Mouse (Mus musculus): ENCODE data around the gene Lama5.

Lama5 gene

DNA sequence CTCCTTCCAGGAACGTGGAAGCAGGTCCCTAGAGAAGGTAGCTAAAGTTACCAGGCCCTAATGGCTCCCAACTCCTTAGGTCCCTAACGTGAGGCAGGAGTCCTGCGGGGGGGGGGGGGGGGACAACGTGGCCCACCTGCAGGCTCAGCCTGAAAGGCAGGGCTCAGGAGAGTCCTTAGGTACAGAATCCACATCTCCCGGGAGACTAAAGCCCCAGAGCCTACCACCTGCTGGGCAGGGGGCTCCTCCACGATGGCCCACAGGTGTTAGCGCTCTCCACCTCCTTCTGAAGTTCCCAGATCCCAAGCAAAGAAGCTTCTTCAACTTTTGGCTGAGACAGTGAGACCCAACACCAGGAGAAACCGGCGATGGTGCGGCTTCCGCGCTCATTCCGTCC lies 1.0 kb downstream of the Lama5 start:
- DNase-seq (ENCODE audit: low spot score in 2 of 2) = no peak

DNA sequence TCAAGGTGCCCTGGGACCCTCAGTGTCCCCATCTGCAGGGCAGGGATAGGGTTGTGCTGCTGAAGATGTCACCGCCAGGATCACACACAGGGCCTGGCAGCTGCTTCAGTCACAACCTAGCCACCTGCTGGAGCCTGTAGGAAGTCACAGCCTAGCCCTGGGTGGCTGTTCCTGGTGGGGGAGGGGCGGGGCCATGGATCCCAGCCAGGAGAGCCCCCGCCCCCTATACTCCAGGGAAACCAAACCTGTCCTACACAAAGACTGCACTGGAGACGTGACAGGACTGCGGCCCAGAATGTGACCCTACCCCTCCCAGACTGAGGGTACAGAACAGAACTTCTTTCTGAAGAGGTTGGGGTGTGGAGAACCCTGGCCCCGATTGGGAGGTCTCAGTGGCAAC lies 3.4 kb downstream of the Lama5 start:
- DNase-seq (ENCODE audit: low spot score in 2 of 2) = no peak

DNA sequence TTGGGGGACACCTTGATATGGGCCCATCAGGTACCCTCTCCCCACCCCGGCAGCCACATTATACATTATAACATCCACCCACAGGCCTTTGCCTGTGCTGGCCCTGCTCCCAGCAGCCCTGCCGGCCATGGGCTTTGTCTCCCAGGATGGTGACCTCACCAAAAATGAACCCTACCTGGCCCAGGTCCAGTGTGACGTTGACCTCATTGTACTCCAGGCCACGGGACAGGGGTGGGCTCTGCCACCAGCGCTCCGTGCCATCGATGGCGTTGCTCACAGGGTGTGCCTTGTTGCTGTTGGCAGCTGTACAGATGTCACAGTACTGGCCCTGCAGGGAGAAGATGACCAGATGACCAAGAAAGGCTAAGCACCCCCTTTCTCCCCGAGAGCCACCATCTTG lies 4.6 kb downstream of the Lama5 start:
- no peak for DNase-seq (ENCODE audit: low spot score in 2 of 2)

DNA sequence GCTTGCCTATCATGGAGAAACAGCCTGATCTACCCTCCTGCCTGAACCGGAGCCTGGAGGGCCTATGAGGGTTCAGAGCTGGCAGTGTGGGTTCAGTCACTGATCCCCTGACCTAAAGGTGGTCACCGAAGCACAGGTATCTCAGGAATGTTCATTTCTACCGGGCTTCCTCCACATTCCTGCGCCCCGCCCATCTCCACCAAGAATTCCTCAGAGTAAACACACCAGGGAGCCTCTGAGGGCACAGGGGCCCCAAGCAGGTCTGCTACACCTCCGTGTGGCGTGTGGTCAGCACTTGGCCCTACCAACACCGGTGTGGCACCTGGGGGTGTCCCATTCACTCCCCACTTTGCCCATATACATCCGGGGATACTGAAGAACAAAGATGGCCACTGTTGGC lies 5.5 kb downstream of the Lama5 start:
- DNase-seq (ENCODE audit: low spot score in 2 of 2) = no peak

DNA sequence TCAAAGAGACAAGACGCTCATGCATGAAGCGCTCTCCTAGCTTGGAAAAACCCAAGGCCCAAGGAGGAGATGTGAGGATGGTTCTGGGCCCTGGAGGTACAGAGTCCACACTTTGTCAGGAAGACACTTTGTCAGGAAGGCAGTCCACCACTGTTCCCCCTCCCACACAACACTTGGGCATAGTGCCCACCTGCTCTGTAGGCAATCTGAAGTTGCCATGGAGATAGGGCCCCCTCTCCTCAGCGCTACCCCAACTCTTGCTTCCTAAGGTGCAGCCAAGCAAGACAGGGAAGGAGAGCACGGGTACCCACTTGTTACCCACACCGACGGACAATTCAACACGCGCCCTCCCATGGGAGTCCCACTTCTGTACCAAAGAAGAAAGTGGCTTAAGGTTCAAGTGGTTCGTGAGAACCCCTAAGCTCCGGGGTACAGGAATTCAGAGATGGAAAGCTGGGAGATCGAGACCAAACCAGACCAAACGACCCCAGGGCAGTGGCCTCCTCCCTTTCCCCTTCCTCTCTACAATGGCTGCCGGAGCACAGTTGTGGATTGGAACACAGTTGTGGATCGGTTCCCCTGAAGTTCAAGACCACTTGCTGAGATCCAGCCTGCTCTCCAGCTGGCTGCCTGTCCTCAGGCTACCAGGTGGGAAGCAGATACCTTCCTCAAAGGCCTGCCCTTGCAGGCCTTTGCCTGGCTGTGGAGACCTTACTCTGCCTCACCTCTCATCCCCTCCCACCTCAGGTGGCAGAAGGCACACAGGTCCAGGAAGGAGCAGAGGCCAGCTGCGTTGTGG lies 6.3 kb downstream of the Lama5 start:
- no peak for DNase-seq (ENCODE audit: low spot score in 2 of 2)

DNA sequence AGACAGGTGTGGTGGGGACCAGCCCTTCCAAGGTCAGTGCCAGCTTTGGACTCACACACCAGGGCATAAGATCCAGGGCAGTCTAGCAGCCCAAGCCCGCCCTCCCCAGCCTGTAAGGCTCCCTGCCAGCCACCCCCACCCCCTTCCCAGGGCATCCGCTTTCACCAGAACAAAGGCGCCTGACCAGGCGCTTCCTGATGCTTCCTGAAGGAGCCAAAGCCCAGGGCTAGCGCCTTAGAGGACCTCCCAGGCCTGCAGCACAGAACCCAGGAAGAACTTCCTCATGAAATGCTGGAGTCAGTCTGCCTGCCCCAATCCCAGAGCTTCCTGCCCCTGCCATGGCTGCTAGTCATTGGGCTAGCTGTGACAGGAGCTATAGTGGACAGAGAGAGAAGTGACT lies 7.0 kb downstream of the Lama5 start:
- no peak for DNase-seq (ENCODE audit: low spot score in 2 of 2)

DNA sequence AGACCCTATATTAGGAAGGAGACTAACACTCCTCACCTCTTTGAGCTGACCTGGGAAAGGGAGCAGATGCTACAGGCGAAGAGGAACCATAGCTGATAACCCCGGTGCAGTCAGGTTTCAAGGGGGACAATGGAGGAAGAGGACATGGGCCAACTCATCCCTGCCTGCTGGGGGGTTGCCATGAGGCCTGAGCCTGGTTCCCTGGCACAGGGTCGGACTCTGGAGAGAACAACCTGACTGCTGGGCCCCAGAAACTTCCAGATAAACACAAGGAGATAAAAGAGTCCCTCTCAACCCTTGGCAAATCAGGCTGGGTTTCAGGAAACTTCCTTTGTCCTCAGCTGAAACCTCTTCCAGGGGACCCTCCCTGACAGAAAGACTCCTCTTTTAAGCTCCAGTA lies 7.4 kb downstream of the Lama5 start:
- no peak for DNase-seq (ENCODE audit: low spot score in 2 of 2)

DNA sequence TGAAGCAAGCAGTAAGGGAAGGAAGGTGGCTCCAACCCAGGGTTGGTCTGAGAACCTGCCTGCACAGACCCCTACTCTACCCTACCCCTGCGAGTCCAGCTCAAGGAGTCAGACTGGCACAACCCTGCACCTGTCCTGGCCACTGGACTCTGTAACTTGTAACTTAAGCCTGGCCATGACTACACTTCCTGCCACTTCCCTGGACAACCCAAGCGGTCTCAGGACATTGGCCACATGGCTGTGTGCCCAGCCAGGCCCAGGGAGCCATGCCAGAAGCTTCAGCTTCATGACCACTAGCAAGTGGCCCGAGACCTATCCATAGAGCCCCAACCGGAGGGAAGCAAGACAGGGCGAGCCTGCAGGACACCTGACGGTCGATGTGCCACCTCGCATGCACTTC lies 8.1 kb downstream of the Lama5 start:
- peak in 1 of 2 experiments; percentile 49 for DNase-seq (ENCODE audit: low spot score in 2 of 2)

DNA sequence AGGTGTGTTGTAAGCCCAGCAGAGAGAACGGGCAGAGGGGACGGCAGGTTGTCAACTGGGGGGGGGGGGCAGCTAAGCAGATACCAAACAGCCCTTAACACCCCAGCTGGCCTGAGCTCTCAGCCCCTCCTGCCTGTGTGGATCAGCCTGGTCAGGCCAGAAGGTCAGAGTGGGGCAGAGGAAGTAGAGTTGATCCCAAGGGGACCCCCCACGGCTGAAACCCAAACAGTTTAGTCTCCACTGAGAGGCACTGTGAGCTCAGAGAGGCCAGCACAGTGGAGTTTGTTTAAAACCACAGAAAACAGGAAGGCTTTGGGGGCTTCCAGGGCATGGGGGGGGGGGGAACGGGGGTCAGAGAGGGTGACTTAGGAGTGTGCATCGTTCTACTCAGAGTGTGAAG lies 8.7 kb downstream of the Lama5 start:
- no peak for DNase-seq (ENCODE audit: low spot score in 2 of 2)

DNA sequence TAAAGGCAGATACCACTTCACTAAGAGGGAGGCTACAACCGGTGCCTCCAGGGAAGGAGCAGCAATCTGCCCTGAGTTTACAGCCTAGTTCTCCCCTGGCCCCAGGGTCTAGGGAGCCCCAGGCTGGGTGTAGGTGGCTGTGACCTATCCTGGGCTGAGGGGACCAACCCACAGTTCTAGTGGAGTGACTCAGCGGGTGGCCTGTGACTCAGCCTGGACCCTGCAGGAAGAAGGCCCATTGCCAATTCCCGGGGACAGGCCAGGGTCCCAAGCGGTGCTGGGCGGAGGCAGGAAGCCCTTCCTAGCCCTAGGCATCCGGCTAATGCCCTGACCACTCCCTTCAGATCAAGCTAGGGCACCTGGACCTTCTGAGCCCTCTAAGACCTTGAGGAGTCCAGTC lies 9.7 kb downstream of the Lama5 start:
- no peak for DNase-seq (ENCODE audit: low spot score in 2 of 2)

DNA sequence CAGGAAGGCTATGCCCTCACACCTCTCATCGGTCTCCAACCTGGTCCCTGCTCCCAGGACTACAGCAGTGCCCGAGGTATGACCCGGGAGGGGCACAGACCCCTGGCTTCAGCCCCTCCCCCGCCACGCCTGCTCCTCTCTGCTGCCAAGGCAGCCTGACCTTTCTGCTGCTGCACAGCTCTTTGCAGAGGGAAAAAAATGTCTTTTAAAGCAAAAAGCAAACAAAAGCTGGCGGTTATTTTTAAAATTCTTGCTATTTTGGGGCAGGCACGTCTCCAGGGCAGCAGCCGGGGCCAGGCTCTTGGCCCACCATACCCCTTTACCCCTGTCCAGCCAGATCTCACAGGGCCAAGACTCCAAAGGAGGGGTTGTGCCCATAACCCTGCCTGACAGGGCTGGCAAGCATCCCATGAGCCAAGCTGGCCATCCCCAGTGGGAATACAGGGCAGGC lies 10.6 kb downstream of the Lama5 start:
- DNase-seq (ENCODE audit: low spot score in 2 of 2) = no peak

DNA sequence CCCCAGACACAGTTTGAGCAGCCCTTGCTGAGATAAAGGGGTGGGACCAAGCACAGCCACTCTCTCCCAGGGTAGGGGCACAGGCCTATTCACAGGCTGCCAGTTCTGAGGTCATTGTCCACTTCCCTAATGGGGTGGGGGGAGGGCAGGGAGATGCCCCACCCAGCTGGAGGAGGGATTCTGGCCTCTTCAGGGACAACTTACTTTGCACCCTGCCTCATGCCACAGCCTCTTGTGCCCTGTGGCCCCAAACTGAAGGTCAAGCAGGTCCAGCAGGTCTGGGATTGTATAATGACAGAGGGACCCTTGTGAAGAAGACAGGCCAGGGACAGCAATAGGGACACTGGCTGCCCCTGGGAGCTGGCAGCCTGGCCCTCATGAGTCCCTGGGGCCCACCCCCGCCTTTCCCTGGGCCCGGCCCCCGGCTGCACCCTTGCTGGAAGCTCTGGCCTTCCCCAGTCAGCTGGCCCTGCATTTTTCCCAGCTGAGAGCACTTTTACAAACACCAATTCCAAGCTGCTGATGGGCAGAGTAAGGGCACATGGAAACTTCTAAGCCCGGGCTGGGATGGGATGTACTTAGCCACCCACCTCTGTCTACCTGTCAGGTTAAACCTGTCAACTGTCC lies 11.2 kb downstream of the Lama5 start:
- DNase-seq (ENCODE audit: low spot score in 2 of 2) = no peak

DNA sequence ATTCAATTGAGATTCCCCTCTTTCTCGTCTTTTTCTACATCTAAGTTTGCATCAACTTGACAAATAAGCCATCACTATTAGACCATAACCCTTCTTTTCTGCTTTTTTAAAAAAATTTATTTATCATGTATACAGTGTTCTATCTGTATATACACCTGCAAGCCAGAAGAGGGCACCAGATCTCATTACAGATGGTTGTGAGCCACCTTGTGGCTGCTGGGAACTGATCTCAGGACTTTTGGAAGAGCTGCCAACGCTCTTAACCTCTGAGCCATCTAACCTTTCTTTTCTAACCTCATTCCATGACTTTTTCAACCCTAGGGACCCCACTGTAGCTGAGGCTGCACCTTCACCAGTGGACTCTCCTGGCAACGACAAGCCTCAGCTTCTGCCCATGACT lies 13.4 kb downstream of the Lama5 start:
- no peak for DNase-seq (ENCODE audit: low spot score in 2 of 2)

DNA sequence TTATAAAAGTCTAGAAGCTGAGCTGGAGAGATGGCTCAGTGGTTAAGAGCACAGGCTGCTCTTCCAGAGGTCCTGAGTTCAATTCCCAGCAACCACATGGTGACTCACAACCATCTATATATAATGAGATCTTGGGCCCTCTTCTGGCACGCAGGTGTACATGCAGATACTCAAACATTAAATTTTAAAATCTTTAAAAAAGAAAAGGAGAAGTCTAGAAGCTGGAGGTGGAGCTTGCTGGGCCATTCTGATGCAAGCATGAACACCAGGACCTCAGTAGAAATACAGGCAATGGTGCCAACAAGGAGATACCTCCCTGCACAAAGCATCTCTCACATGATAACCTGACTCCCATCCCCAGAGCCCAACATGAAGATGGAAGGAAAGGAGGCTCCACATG lies 16.7 kb downstream of the Lama5 start:
- DNase-seq (ENCODE audit: low spot score in 2 of 2) = no peak

DNA sequence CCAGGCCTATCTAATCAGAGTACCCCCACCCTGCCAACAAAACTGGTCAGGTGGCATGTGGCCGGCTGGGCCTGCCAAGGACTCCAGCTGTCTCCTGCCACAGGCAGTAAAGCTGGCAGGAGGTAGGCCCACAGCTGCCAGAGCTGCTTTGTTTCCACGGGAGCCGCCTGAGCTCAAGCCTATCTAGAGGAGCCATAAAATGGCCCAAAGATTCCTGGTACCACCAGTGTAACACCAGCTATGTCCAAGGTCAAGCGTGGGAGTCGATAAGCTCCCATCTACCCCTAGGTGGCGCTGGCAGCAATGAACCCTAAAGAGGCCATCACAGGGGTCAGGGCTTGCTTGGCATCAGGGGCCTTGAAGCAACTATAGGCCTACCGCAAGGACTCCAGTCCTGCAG lies 17.8 kb downstream of the Lama5 start:
- DNase-seq (ENCODE audit: low spot score in 2 of 2) = peak in 1 of 2 experiments; percentile 74

DNA sequence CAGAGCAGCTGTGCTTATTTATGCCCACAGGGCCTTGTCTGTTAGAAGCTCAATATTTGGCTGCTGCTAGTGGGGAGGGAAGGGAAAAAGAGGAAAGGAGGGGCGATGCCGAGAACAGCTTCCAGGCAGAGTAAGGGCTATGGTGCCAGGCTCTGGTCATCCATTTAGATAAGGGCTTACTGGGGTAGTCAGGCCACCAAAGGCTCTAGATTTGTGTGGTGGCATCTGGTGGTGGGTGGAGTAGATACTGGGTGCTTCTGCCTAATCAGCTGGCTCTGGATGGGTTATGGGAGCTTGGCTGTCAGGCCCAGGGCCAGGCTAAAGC lies 19.7 kb downstream of the Lama5 start:
- DNase-seq (ENCODE audit: low spot score in 2 of 2) = no peak

DNA sequence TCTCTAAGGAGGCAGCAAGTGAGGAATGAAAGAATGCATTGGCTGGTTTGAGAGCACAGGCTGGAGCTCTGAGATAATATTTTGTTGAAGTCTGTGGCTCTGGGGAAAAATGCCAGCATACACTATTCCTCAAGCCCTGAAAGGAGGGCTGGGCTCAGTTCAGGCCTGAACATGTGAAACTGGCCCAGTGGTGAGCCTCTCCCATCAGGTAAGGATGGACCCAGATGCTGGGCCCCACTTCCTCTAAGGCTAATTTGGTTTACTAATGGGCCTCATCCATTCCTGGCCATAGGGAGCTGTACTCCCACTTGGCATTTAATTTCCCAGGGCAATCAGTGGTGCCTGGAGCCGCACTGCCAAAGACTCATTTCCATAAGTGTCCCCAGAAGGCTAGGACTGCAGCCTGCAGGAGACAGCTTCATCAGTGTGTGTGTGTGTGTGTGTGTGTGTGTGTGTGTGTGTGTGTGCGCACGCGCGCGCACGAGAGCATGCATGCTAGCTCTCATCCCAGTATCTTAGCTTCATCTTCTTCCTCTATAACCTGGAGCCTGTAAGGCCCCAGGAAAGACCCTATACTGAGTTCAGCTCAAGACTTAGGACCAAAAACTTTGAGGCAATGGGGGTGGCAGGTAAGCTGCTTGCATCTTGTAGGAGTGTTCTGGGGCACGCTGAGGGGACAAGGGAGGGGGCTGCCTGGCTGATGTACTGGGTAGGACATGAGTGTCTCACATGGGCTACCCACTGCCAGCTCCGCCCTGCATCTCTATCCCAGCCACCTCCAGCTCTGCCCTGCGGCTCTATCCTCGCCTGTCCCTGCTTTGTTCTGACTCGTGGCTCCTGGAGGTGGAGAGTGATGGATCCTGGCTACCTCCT lies 20.3 kb downstream of the Lama5 start:
- no peak for DNase-seq (ENCODE audit: low spot score in 2 of 2)

DNA sequence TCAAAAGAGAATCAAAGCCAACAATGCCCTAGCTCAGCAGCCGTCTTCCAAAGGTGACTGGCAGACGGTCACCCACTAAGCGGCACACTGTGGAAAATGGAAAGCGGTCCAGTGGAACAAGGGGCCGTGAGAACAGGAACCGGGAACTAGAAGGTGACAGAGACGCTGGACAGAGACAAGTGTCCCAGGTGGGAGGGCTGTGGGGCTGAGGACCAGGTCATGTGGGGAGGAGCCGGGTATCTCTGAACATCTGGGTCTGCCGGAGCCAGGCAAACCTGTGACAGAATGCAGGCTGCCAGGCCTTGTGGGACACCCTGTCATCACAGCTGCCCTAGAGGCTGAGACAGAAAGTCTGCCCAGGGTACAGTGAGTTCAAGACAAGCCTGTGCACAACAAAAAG lies 21.2 kb downstream of the Lama5 start:
- DNase-seq (ENCODE audit: low spot score in 2 of 2) = no peak

DNA sequence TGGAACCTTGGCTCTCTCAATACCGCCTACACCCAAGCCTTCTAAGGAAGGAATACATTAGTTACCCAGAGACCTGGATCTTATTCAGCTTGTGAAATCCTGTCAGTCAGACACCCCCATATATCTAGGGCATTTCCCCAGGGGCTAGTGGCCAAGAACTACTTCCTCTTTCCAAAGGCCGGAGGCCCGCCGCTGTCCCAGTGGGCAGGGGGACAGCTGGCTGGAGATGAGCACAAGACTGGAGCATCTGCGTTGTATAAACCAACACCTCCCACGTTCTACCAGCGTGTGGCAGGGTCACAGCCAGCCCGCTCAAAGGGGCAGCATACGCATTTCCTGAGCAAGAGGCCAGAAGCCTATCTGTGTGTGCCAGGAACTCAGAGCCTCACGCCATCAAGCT lies 22.9 kb downstream of the Lama5 start:
- peak in 1 of 2 experiments; percentile 50 for DNase-seq (ENCODE audit: low spot score in 2 of 2)

DNA sequence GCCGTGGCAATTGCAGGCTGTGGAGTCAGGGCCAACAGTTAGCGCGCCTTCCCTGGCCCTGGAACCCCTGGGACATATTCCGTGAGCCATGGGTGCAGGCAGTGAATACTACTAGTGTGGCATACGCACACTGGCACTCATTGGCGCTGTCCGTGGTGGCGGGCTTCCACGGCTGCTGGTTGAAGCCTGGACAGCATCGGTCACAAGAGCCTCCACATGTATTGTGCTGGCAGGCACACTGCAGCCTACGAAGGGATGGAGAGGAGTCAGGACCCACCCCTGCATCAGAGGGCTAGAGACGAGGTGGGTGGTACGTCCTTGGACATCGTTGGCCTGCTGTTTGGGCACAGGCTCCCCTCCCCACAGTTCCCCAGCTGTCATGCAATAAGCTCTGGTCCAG lies 23.4 kb downstream of the Lama5 start:
- peak in 1 of 2 experiments; percentile 49 for DNase-seq (ENCODE audit: low spot score in 2 of 2)

DNA sequence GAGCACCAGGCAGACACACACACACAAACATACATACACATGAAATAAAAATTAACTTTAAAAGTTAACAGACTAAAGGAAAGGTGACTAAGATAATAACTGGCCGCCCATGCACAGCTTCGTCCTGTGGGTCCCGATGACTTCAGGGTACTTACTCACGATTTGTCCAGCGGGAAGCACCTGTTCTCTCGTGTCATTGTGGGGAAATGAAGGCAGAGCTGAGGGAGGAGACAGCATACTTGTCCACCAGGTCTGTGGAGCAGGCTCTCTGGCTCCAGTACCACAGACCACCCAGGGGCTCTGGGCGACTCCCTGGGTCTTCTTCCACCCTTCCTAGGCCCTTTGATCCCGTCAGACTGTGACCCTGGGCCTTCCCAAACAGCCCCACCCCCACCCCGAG lies 24.4 kb downstream of the Lama5 start:
- no peak for DNase-seq (ENCODE audit: low spot score in 2 of 2)

DNA sequence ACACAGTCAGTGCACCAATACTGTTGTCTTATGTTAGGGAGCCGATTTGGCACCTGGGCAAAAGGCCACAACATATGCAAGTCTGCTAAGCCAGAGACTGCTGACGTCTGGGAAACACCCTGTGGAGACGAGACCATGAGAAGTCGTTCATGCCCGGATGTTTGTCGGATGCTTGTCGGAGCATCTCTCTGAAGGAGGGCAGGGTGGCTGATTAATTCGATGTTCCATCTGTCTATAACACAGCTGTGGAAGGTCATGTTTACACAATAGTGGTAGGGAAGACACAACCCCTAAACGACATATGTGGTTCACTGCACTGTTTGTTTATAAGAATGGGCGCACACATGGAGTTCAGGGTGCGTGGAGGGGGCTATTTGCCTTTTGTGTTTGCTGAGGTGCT lies 25.0 kb downstream of the Lama5 start:
- no peak for DNase-seq (ENCODE audit: low spot score in 2 of 2)

DNA sequence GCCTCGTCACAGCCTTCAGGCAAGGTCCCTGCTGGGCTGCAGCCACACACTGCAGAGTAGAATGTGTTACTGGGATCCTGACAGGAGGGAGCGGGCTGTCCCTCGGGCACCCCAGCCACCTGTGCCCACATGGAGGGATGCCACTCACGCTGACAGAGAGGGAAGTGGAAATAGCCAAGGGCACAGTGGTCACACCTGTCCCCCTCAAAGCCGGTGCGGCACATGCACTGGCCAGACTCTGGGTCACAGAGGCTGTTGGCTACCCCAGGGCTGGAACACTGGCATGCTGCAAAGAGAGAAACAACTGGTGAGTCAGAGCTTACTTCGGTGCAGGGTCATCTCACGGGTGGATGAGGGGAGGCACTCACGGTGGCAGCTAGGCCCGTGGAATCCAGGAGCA lies 26.9 kb downstream of the Lama5 start:
- no peak for DNase-seq (ENCODE audit: low spot score in 2 of 2)
